Mouse (Mus musculus) limb, embryonic 14.5 days (tissue): ENCODE results near the gene Chtf18. TPM values are rescaled to one million over a fixed set of nuclear protein-coding genes. Genes with fewer than 3 reads are reported as not detected.

Source experiments
- ATAC-seq: fragments of 200-750 bp; cut with Nextera tagmentation; 2 replicates; pipeline ENCODE4 v1.8.0; 2017; ENCODE audit warnings: low read depth, moderate number of reproducible peaks, moderate TSS enrichment; ENCODE audit not compliant: low FRiP score
- DNase-seq: peaks from one replicate; pipeline ENCODE4 v3.0.0-alpha.2; 2015; ENCODE audit warnings: low spot score
- H3K27ac ChIP-seq: fragments of 300-500 bp; sonication (generic); replicated peaks from 2 replicates; pipeline ENCODE4 v1.5.1; 2014; ENCODE audit warnings: low read depth, mild to moderate bottlenecking, low read length, moderate library complexity, mixed read lengths
- H3K27me3 ChIP-seq: fragments of 300-500 bp; sonication (generic); 2 replicates; pipeline ENCODE4 v1.6.1; 2014; ENCODE audit warnings: low read length, mixed read lengths; ENCODE audit not compliant: control insufficient read depth, insufficient read depth
- H3K36me3 ChIP-seq: fragments of 300-500 bp; sonication (generic); 2 replicates; pipeline ENCODE4 v1.6.1; 2014; ENCODE audit warnings: mild to moderate bottlenecking, low read length, moderate library complexity, mixed read lengths; ENCODE audit not compliant: control insufficient read depth, insufficient read depth
- H3K4me1 ChIP-seq: fragments of 300-500 bp; sonication (generic); 2 replicates; pipeline ENCODE4 v1.6.1; 2014; ENCODE audit warnings: antibody characterized with exemption, low read length, mixed read lengths; ENCODE audit not compliant: control insufficient read depth, insufficient read depth
- H3K4me2 ChIP-seq: fragments of 300-500 bp; sonication (generic); replicated peaks from 2 replicates; pipeline ENCODE4 v1.6.1; 2014; ENCODE audit warnings: low read depth, mild to moderate bottlenecking, low read length, moderate library complexity; ENCODE audit not compliant: severe bottlenecking
- H3K4me3 ChIP-seq: fragments of 300-500 bp; sonication (generic); replicated peaks from 2 replicates; pipeline ENCODE4 v1.5.1; 2014; ENCODE audit warnings: low read length
- H3K9ac ChIP-seq: fragments of 300-500 bp; sonication (generic); 2 replicates; pipeline ENCODE4 v1.6.1; 2014; ENCODE audit warnings: mild to moderate bottlenecking, low read depth, low read length, moderate library complexity; ENCODE audit not compliant: severe bottlenecking
- H3K9me3 ChIP-seq: fragments of 300-500 bp; sonication (generic); 2 replicates; pipeline ENCODE4 v1.6.1; 2016; ENCODE audit warnings: low read length; ENCODE audit not compliant: control insufficient read depth
- POLR2A ChIP-seq: fragments of 200-500 bp; IDR thresholded peaks from 2 replicates; pipeline ENCODE4 v1.8.0; 2012; ENCODE audit warnings: inconsistent platforms, mild to moderate bottlenecking, moderate library complexity, borderline replicate concordance; ENCODE audit not compliant: insufficient read depth, insufficient read length; ENCODE audit errors: extremely low read depth
- WGBS: fragments of 180-500 bp; shearing (Covaris S2); extraction: QIAGEN DNeasy Blood & Tissue Kit; methylation state at CpG from one replicate; pipeline ENCODE4 v1.1.7; 2014; 5-methylcytosine and 5-hydroxymethylcytosine counted together
- polyA plus RNA-seq, 2 experiments: library from polyadenylated mRNA; depleted of rRNA in 1 of 2; stranded (reverse) in 1 of 2; unstranded in 1 of 2; fragments of >200 nt; fragmentation: Nextera tagmentation in 1 of 2; extraction: Ambion mirVana in 1 of 2; gene quantifications; 2 replicates each; pipeline versions ENCODE4 v1.2.1 to v1.2.3; 2012 to 2014

Gene Chtf18
- polyA plus RNA-seq, 2 experiments, result 14.7 to 34.5 TPM

- Histone ChIP-seq H3K4me1 (no peaks in the 10 kb centered on the region), H3K27me3 (no peaks in the 10 kb centered on the region), H3K9ac (no peak overlapping the region), H3K9me3 (no peaks in the 10 kb centered on the region), H3K4me3 (no peak overlapping the region), H3K36me3 (peaks cover 10% of the 10 kb centered on the region), H3K27ac (no peak overlapping the region), H3K4me2 (no peak overlapping the region)
- DNase-seq (no peak), ATAC-seq (no peak)
- 91% methylated on average over 5 of the region's 5 CpGs for WGBS
- TF ChIP-seq POLR2A, result no peak
These were observed 8.0 kb upstream of the Chtf18 start for GRCm38 (mm10) chr17:25735246-25735645.

GRCm38 (mm10) chr17:25732082-25732481 is 4.9 kb upstream of the Chtf18 start:
- H3K27ac ChIP-seq, result no peak overlapping the region

DNA sequence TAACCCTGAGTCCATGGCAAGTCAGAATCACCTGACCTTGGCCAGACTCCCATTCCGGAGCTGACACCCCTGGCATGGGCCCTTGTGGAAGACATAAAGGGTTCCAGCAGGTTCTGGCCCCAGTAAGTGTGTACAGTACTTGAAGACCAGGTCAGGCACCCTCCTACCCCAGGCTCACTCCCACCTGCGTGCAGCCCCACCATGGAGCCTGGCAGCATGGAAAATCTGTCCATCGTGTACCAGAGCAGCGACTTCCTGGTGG is 721 bp upstream of the Chtf18 start:
- no peak for TF ChIP-seq POLR2A
- peaks cover 12% of the 10 kb centered on the region for H3K4me1 ChIP-seq
- 0 out of 2 replicates have a peak overlapping the region, but pooled peaks have one; percentile 9 for H3K27ac ChIP-seq
- H3K9me3 ChIP-seq, result no peaks in the 10 kb centered on the region
- peak overlapping the region; percentile 96 for H3K4me2 ChIP-seq
- H3K36me3 ChIP-seq, result peaks cover 18% of the 10 kb centered on the region
- peak overlapping the region; percentile 57 for H3K4me3 ChIP-seq
- ATAC-seq (no peak), DNase-seq (no peak)
- peak overlapping the region; percentile 84 for H3K9ac ChIP-seq
- no peaks in the 10 kb centered on the region for H3K27me3 ChIP-seq
- 30% methylated on average over 4 of the region's 4 CpGs for WGBS

More at GRCm38 (mm10) chr17:25732082-25732481, 4.9 kb upstream of the Chtf18 start:
- WGBS, result 18% methylated on average over 2 of the region's 2 CpGs
- H3K4me2 ChIP-seq, result no peak overlapping the region
- ATAC-seq (no peak), DNase-seq (peak; percentile 63)
- no peak for TF ChIP-seq POLR2A
- no peak overlapping the region for H3K9ac ChIP-seq
- no peaks in the 10 kb centered on the region for H3K9me3 ChIP-seq
- H3K4me1 ChIP-seq, result peaks cover 6% of the 10 kb centered on the region
- peaks cover 18% of the 10 kb centered on the region for H3K36me3 ChIP-seq
- H3K4me3 ChIP-seq, result no peak overlapping the region
- H3K27me3 ChIP-seq, result no peaks in the 10 kb centered on the region

DNA sequence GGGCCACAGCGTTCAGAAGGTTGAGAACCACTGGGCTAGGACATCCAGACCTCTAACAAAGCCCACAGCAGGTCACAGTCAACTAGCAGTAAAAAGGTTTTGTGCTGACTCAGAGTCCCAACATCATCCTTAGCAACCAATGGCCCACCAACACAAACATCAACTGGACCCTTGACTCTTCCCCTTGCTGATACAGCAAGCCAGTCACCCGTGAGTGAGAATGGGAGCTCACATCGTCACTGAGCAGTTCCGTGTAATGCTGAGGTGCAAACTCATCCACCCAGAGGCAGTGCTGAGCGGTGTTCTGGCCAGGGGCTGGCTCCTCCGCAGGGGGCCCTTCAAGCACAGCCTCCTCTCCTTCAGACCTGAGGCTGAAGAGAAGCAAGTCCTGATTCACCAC is 2.0 kb downstream of the Chtf18 start:
- H3K4me3 ChIP-seq, result no peak overlapping the region
- H3K4me1 ChIP-seq, result peaks cover 12% of the 10 kb centered on the region
- no peaks in the 10 kb centered on the region for H3K9me3 ChIP-seq
- H3K27me3 ChIP-seq, result no peaks in the 10 kb centered on the region
- WGBS, result 85% methylated on average over 6 of the region's 6 CpGs
- H3K4me2 ChIP-seq, result no peak overlapping the region
- DNase-seq (no peak), ATAC-seq (no peak)
- no peak for TF ChIP-seq POLR2A
- H3K36me3 ChIP-seq, result peaks cover 18% of the 10 kb centered on the region
- H3K9ac ChIP-seq, result no peak overlapping the region
- no peak overlapping the region for H3K27ac ChIP-seq

GRCm38 (mm10) chr17:25723919-25724318 is 3.3 kb downstream of the Chtf18 start:
- ATAC-seq, result no peak
- Histone ChIP-seq H3K9me3 (no peaks in the 10 kb centered on the region), H3K4me1 (peaks cover 12% of the 10 kb centered on the region), H3K4me2 (no peak overlapping the region), H3K27ac (no peak overlapping the region), H3K4me3 (no peak overlapping the region), H3K27me3 (no peaks in the 10 kb centered on the region), H3K9ac (no peak overlapping the region), H3K36me3 (peaks cover 20% of the 10 kb centered on the region)
- WGBS, result 73% methylated on average over 7 of the region's 7 CpGs
- no peak for DNase-seq
- no peak for TF ChIP-seq POLR2A

DNA sequence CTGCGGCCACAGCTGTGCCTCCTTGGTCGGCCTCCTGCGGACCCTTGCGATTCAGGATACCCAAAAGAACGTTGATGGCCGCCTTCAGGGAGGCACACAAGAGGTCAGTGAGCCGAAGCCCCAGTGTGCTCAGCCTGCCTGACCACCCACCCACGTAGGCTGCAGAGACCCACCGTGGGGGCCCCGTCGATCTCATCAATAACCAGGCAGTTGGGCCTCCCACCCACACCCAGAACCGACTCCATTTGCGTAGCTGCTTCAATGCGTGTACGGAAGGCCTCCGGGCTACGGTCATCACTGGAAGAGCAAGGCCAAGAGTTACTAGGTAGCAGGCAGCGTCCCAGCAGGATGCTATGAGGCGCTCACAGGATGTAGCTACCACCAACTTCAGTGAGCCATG is 3.7 kb downstream of the Chtf18 start:
- H3K9me3 ChIP-seq, result no peaks in the 10 kb centered on the region
- peaks cover 12% of the 10 kb centered on the region for H3K4me1 ChIP-seq
- H3K4me3 ChIP-seq, result no peak overlapping the region
- no peak overlapping the region for H3K4me2 ChIP-seq
- H3K9ac ChIP-seq, result no peak overlapping the region
- TF ChIP-seq POLR2A, result no peak
- ATAC-seq, result no peak
- no peaks in the 10 kb centered on the region for H3K27me3 ChIP-seq
- H3K36me3 ChIP-seq, result peaks cover 21% of the 10 kb centered on the region
- DNase-seq, result no peak
- 94% methylated on average over 19 of the region's 19 CpGs for WGBS
- no peak overlapping the region for H3K27ac ChIP-seq
